Mouse (Mus musculus): ENCODE results near the gene Olfr1434. TPM values are rescaled to one million over a fixed set of nuclear protein-coding genes. Genes with fewer than 3 reads are reported as not detected.
"Not testable (repeated sequence)": the region's sequence is repeated elsewhere in the genome, so short reads cannot be mapped to it uniquely, and the experiment has no call there.

The Olfr1434 gene
- total RNA-seq (2021): not detected
- long read RNA-seq, experiment 1: 0 reads
- long read RNA-seq, experiment 2: 0 reads

- DNase-seq (ENCODE audit: low spot score in 2 of 2): no peak
Measured at GRCm38 (mm10) chr19:12279554-12279953, at the start of gene Olfr1434. Olfr1434 (plus strand) TSS chr19:12279854.

- DNase-seq (ENCODE audit: low spot score in 2 of 2): not testable (repeated sequence)
Measured at GRCm38 (mm10) chr19:12232496-12232895, 47.2 kb upstream of the Olfr1434 start, which contains the start of gene Olfr1432. Olfr1432 (minus strand) TSS chr19:12232596.

GRCm38 (mm10) chr19:12241559-12241958 lies 38.1 kb upstream of the Olfr1434 start, which contains the start of gene Olfr262:
Olfr262 (minus strand) TSS chr19:12241659.
- DNase-seq (ENCODE audit: low spot score in 2 of 2): no peak

GRCm38 (mm10) chr19:12260732-12261131 lies 18.9 kb upstream of the Olfr1434 start, which contains the start of gene Olfr235:
Olfr235 (plus strand) TSS chr19:12261032.
- no peak for DNase-seq (ENCODE audit: low spot score in 2 of 2)

- no peak for DNase-seq (ENCODE audit: low spot score in 2 of 2)
Measured at GRCm38 (mm10) chr19:12292979-12293378, 13.3 kb downstream of the Olfr1434 start.

- DNase-seq (ENCODE audit: low spot score in 2 of 2): not testable (repeated sequence)
Measured at GRCm38 (mm10) chr19:12299030-12299429, 19.4 kb downstream of the Olfr1434 start, which contains the start of gene Olfr1436. Olfr1436 (minus strand) TSS chr19:12299130.

GRCm38 (mm10) chr19:12325001-12325400 lies 45.3 kb downstream of the Olfr1434 start, which contains the start of gene Olfr1437:
Olfr1437 (minus strand) TSS chr19:12325101.
- no peak for DNase-seq (ENCODE audit: low spot score in 2 of 2)

Other genes starting within 250 kb of the Olfr1434 start
- not detected for gene Olfr1423, start 238.5 kb upstream of the Olfr1434 start, total RNA-seq (2021)
- not detected for gene Olfr1424, start 217.2 kb upstream of the Olfr1434 start, total RNA-seq (2021)
- gene Olfr1425, start 202.1 kb upstream of the Olfr1434 start, total RNA-seq (2021): not detected
- gene Olfr1426, start 187.8 kb upstream of the Olfr1434 start, total RNA-seq (2021): not detected
- gene Olfr1427, start 176.5 kb upstream of the Olfr1434 start, total RNA-seq (2021): not detected
- not detected for gene Olfr1428, start 164.0 kb upstream of the Olfr1434 start, total RNA-seq (2021)
- gene Olfr76, start 156.7 kb upstream of the Olfr1434 start, total RNA-seq (2021): not detected
- not detected for gene Olfr1555-ps1, start 109.7 kb upstream of the Olfr1434 start, total RNA-seq (2021)
- not detected for gene Olfr1431, start 79.2 kb upstream of the Olfr1434 start, total RNA-seq (2021)
- not detected for gene Olfr1432, start 47.3 kb upstream of the Olfr1434 start, total RNA-seq (2021)
- gene Olfr262, start 38.2 kb upstream of the Olfr1434 start, total RNA-seq (2021): not detected
- gene Olfr235, start 18.8 kb upstream of the Olfr1434 start, total RNA-seq (2021): not detected
- not detected for gene Olfr1436, start 19.3 kb downstream of the Olfr1434 start, total RNA-seq (2021)
- not detected for gene Olfr1437, start 45.2 kb downstream of the Olfr1434 start, total RNA-seq (2021)
- not detected for gene Olfr1438-ps1, start 56.1 kb downstream of the Olfr1434 start, total RNA-seq (2021)
- not detected for gene Olfr1440, start 107.4 kb downstream of the Olfr1434 start, total RNA-seq (2021)
- not detected for gene Olfr1441, start 137.6 kb downstream of the Olfr1434 start, total RNA-seq (2021)
- gene Pfpl, start 148.1 kb downstream of the Olfr1434 start, total RNA-seq (2021): not detected
- gene Mpeg1, start 180.9 kb downstream of the Olfr1434 start, total RNA-seq (2021): 10 to 100 TPM; 31.6 to 57.3 TPM
- gene Dtx4, start 221.6 kb downstream of the Olfr1434 start, total RNA-seq (2021): 10 to 100 TPM; 14.7 to 30.5 TPM